Mouse (Mus musculus) skeletal muscle tissue, adult 2 months (tissue): ENCODE data around the gene Sstr1.

Experiments used
- DNase-seq: peaks from one replicate; pipeline ENCODE4 v3.0.0-alpha.2; 2012; ENCODE audit warnings: low read depth, low spot score

Sstr1 gene

DNA sequence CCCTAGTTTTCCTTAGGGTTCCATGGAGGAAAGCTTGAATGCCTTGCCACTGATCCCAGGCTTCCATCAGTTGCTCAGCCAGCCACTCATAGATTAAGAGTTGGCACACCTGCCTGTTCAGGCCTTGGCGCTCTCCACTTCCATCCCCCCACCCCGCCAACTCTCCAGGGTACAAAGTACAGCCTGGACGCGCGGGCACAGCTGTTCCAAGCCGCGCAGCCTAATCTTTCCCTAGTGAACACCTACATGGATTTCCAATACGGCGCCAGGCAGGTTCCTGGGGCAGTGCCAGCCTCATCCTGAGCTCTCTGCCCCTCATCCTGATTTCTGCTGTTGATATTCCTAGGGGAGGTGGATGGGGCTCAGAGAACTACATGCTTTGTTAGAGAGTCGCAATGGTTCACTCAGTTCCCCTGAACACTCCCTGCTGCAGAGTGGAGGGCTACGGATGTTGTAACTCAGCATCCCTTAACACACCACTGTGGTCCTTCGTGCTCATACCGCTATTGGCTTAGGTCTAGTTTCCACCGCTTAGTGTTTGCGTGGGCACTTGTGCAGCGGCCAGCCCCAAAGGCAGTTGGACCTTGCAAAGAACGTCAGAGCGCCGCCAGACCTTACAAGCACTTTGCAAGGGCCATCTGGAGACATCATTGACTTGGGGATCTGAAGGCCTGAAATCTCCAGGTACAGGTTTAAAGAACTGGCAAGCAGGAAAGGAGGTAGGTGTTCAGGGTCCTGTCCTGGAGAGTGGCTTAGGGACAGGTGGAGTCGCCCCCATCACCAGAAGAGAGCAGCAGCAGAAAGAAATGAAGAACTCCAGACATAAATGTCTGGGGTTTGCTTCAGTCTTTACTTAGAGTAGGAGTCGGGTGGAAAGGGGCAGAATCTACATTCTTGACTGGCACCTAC lies at the start of gene Sstr1:
TSS of gene Sstr1 (plus strand) at position 610 of the 909 bp plus-strand sequence.
- DNase-seq: no peak

DNA sequence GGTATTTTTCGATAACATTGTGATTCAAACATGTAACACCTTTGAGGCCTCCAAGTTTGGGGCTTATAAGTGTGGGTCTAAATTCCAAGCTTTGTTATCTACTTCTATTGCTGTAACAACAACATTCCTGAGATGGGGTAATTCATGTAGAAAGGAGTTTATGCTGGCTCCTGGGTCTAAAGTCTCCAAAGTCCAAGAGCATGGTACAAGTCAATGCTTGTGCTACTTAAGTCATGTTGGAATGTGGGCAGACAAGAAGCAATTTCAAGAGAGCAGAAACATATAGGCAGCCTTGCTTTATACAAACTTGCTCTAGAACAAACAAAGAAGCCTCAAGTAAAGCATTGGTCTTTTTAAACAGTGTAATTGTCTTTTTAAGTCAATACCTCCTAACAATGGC lies 12.8 kb upstream of the Sstr1 start:
- DNase-seq: no peak

DNA sequence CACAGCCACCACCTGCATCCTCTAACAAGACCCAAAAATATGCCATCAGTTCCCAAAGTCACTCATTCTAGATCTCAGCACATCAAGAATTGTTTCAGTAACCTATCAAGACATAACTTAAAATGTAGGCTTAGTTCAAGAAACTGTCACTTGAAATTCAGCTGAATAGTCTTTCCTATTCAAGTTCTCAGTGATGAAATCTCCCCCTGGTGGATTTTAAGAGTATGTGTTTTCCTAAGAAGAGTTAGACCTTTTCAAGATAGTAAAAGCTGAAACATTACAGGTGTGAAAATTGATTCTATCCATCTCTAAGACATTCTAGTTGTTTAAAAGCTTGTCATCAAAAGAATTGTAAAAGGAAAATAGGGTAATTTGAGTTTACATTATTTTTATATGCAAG lies 10.4 kb upstream of the Sstr1 start:
- DNase-seq: no peak

DNA sequence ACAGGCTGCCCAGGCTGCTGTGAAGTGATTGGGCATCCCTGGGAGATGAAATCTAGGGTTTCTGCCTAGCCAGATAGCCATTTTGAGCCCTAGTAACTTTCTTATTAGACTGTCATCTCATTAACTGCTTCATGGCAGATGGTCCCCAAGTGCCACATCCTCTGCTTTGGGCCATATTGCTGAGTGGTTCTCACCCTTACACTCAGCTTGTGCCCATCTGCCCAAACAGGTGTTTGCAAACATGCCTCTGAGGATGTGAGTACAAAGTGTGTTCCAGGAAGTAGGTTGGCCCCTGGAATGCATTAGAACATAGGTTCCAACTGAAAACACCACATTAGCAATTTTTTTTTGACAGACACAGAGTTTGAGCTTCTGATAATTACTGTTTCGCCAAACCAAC lies 3.6 kb upstream of the Sstr1 start:
- DNase-seq: no peak

DNA sequence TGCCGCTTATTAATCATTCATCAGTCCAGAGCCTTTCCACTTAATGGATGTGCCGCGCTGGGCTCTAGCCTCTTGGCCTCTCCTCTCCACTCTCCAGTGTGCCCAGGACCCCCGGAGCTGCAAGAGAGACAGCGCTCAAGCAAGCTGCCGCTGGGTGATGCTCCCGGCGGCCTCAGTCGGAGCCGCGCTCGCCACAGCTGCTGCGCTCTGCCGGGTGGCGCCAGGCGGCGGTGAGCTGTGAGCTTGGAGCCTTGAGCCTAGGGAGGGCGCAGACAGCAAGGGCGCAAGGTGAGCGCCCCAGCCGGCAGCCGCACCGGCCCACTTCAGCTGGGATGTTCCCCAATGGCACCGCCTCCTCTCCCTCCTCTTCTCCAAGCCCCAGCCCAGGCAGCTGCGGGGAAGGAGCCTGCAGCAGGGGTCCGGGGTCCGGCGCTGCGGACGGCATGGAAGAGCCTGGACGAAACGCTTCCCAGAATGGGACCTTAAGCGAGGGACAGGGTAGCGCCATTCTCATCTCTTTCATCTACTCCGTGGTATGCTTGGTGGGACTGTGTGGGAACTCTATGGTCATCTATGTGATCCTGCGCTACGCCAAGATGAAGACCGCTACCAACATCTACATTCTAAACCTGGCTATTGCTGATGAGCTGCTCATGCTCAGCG lies 820 bp downstream of the Sstr1 start:
- DNase-seq: no peak

DNA sequence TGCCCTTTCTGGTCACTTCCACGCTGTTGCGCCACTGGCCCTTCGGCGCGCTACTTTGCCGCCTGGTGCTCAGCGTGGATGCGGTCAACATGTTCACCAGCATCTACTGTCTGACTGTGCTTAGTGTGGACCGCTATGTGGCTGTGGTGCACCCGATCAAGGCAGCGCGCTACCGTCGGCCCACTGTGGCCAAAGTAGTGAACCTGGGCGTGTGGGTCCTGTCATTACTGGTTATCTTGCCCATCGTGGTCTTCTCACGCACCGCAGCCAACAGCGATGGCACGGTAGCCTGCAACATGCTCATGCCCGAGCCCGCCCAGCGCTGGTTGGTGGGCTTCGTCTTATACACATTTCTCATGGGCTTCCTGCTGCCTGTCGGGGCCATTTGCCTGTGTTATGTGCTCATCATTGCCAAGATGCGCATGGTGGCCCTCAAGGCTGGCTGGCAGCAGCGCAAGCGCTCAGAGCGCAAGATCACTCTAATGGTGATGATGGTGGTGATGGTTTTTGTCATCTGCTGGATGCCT lies 1.4 kb downstream of the Sstr1 start:
- DNase-seq: no peak

DNA sequence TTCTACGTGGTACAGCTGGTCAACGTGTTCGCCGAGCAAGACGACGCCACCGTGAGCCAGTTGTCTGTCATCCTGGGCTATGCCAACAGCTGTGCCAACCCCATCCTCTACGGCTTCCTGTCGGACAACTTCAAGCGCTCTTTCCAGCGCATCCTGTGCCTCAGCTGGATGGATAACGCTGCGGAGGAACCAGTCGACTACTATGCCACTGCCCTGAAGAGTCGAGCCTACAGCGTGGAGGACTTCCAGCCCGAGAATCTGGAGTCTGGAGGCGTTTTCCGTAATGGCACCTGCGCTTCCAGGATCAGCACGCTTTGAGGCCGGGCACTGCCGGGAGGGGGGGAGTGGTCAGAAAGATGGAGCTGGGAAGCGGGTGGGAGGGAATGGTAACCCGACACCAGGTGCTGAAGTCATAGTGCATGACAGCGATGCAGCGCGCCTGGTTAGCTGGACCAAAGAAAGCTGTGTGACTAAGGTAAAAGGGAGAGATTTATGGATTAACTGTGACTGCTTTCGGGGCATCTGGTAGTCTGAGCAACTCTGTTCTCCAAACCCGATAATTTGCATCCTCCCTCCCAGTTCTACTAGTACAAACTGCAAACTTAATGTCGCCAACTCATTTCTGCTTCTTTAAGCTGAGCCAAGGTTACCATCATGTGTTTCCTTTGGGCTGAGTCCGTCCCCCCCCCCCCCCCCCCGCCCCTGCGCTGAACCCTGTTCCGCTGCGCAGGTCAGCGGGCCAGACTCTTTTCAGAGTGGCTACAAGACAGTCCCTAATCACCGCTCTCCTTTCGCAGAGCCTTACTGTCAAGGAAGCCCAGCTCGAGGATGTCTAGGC lies 2.1 kb downstream of the Sstr1 start:
- no peak for DNase-seq

DNA sequence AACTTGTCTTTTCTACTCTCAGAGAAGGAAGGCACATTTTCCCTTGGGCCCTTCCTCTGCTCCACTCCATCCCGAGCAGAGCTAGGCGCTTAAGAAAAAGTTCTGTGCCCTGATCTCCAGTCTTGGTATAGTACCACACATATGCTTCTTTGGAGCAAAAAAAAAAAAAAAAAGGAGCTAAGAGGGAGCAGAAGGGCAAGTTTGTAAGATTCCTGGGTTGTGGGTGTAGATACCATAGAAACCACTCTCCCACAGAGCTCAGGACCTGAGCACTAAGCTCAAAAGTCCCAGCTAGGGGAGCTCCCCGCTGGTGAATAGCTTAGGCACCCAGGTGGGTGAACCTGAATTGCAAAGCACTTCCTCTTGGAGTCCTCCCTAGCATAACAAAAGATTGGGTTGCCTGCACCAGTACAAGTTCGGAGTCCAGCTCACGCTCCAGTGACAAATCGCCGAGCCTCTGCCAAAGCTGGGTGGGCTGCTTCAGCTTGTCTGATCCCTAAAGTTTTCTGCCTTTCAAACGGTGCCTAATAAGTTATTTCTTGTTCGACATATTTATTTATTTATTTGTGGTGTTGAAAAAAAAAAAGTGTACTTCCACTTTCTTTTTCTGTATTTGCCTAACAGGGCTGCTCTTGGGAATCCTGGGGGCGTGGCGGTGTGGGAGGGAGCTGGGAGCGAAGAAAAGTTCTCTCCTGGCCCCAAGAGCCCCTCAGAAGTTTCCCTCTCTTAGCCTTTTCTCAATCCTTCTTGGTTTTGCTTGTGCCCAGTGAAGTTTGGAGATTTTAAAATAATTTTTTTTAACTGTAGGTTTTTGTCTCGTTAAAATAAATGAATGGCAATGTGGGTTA lies 2.9 kb downstream of the Sstr1 start:
- no peak for DNase-seq

DNA sequence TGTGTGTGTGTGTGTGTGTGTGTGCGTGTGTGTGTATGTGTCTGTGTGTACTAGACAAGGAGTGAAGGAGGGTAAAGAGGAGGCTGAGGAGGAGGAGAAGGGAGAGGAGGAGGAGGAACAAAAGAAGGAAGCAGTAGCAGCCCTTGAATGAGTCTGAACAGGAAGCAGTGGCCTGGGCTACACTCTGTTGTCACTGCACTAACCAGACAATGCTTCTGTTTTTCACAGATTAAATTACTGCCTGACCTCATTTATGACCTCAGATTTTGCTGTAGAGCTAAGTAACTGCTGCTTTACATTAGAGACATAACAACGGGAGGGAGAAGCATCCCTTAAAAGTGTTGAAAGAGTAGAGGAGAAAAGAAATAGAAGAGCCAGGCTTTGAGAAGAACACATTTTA lies 4.6 kb downstream of the Sstr1 start:
- DNase-seq: no peak

DNA sequence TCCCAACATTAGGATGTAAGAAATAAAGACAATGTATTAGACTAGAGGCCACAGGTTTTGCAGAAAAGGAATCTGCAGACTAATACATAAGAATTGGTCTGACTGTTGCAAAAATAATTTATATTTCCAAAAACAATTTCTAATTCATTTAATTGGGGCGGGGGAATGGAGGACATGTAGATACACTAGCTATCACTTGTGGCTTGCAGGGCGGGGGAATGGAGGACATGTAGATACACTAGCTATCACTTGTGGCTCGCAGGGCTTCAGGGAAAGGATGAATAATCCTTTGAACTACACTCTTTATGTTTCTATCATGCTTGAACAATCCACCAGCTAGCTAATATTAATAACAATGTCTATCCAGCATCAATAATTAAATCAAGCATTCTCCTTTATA lies 7.5 kb downstream of the Sstr1 start:
- DNase-seq: no peak

DNA sequence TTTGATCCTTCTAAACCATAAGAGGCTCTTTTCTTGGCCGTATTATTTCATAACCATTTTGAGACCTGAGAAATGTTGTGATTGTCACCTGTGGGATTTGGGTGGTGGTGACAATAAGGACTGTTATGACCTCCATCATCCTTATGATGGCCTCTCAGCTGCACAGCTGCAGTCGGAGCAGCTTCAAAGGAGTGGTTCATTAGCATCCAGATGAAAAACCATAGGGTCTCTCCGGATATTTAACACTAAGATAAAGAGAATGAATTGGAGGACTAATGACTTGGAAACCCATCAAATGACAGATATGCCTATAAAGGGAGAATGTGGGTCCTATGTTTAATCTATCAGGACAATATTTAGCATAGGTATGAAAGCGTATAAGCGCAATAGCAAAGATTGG lies 14.1 kb downstream of the Sstr1 start:
- no peak for DNase-seq

DNA sequence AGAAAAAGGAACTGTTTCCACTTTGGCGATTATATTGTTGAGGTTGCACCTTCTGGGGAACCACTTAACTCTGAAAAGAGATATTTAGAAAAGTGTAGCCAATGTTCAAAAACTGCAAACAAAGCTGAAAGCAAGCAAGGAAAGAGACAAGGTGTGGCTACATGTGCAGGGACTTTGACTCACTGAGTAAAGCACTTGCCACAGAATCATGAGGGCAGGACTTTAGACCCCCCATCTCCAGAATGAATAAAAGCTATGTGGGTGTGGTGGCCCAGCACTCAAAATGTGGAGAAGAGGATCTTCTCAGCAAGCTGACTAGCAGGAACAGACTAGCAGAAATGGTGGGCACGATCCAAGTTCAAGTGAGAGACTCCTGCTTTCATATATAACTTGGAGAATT lies 20.9 kb downstream of the Sstr1 start:
- DNase-seq: no peak

DNA sequence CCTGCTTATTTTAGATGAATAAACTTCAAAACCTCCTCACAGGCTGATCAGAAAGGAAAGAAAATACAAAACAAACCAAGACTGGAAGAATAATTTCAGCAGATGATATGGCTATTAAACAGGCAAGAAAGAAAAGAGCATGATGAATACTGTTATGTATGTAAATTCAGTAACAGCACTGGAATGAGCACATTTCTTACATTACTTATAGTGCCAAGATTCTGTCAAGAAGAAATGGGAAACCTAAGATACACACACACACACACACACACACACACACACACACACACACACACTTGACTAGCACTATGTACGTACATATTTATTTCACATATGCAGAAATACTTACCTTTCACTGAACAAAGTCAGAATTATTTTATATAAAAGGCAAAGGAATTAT lies 40.3 kb downstream of the Sstr1 start:
- no peak for DNase-seq
